Mouse (Mus musculus) stomach, postnatal 0 days (tissue): ENCODE measurements at regions not wholly inside any gene's neighbourhood (a gene's known extent, or its start where the extent isn't known, plus 50 kb on each side); places are given as distances from the start of the nearest gene placed in this dataset.

ENCODE experiments used
- CTCF ChIP-seq: IDR thresholded peaks from 2 replicates; pipeline ENCODE4 v1.5.1; 2016; ENCODE audit warnings: antibody characterized with exemption, low read depth, mild to moderate bottlenecking, moderate library complexity
- EP300 ChIP-seq: optimal IDR thresholded peaks from 2 replicates; pipeline ENCODE3; 2016; ENCODE audit warnings: antibody characterized with exemption

DNA sequence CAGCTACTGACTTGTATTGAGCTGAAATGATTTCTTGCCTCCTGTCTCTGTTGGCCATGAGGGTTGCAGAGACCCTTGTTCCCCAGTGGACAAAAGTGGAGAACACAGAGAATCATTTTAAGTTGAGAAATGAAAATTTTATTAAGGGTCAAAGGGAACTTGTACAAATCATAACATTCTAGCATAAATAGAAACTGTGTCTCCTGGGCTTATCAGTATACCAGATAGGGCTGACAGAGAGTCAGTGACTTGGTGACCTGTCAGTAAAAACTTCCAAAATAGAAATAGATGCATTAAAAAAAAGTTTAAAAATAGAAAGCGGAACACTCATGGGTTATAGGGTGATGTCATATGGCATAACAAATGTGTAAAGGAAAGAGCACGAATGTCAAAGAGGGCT is 117.9 kb downstream of the Thbs2 start:
- TF ChIP-seq EP300, result no peak
- no peak for TF ChIP-seq CTCF
